Mouse (Mus musculus) gastrocnemius, postnatal 25 days (tissue): ENCODE measurements around the gene Dnah1. TPM values are rescaled to one million over a fixed set of nuclear protein-coding genes. Genes with fewer than 3 reads are reported as not detected.

Source experiments
- DNase-seq: peaks from one replicate; pipeline ENCODE4 v3.0.0; 2022
- total RNA-seq, 2 experiments: library from RNA; stranded (reverse); gene quantifications; 1 replicate in 1 of 2; 2 replicates in 1 of 2; pipeline ENCODE4 v1.2.3; 2021

Gene Dnah1
- total RNA-seq, 2 experiments from 2014 or later = 0.16 to 0.18 TPM

- DNase-seq = no peak
Measured at GRCm38 (mm10) chr14:31317754-31318153, 5.9 kb downstream of the Dnah1 start.

- DNase-seq = no peak
Measured at GRCm38 (mm10) chr14:31316613-31317012, 7.1 kb downstream of the Dnah1 start.

- DNase-seq = no peak
Measured at GRCm38 (mm10) chr14:31313192-31313591, 10.5 kb downstream of the Dnah1 start.

- no peak for DNase-seq
Measured at GRCm38 (mm10) chr14:31285728-31286127, 38.0 kb downstream of the Dnah1 start.

GRCm38 (mm10) chr14:31272164-31272563, 51.5 kb downstream of the Dnah1 start:
- peak; percentile 45 for DNase-seq

- DNase-seq = no peak
Measured at GRCm38 (mm10) chr14:31271121-31271520, 52.6 kb downstream of the Dnah1 start.

GRCm38 (mm10) chr14:31269456-31270100, 54.1 kb downstream of the Dnah1 start:
- DNase-seq = no peak

- no peak for DNase-seq
Measured at GRCm38 (mm10) chr14:31268301-31269001, 55.2 kb downstream of the Dnah1 start.

- no peak for DNase-seq
Measured at GRCm38 (mm10) chr14:31267649-31268048, 56.0 kb downstream of the Dnah1 start.

GRCm38 (mm10) chr14:31260932-31261331, 62.8 kb downstream of the Dnah1 start:
- DNase-seq = no peak

GRCm38 (mm10) chr14:31260374-31260773, 63.3 kb downstream of the Dnah1 start:
- no peak for DNase-seq

- no peak for DNase-seq
Measured at GRCm38 (mm10) chr14:31258476-31259050, 65.1 kb downstream of the Dnah1 start.

- DNase-seq = no peak
Measured at GRCm38 (mm10) chr14:31252091-31252490, 71.6 kb downstream of the Dnah1 start.

GRCm38 (mm10) chr14:31251626-31252025, 72.1 kb downstream of the Dnah1 start:
- DNase-seq = no peak

GRCm38 (mm10) chr14:31251084-31251604, 72.6 kb downstream of the Dnah1 start, which contains the start of the genes Phf7 and Bap1:
TSS of gene Phf7 (minus strand) at chr14:31251317.
TSS of gene Bap1 (plus strand) at chr14:31251450.
- DNase-seq = peak; percentile 93

- DNase-seq = no peak
Measured at GRCm38 (mm10) chr14:31250222-31251083, 73.2 kb downstream of the Dnah1 start.

GRCm38 (mm10) chr14:31248396-31248795, 75.3 kb downstream of the Dnah1 start:
- no peak for DNase-seq

- DNase-seq = no peak
Measured at GRCm38 (mm10) chr14:31245946-31246345, 77.8 kb downstream of the Dnah1 start.

- DNase-seq = no peak
Measured at GRCm38 (mm10) chr14:31244777-31245176, 78.9 kb downstream of the Dnah1 start.

GRCm38 (mm10) chr14:31240528-31240927, 83.2 kb downstream of the Dnah1 start:
- no peak for DNase-seq

GRCm38 (mm10) chr14:31237101-31237882, 86.4 kb downstream of the Dnah1 start:
- DNase-seq = peak; percentile 72
